10 mouse cellular contexts compared by ENCODE assay signal in the genomic region with DNA sequence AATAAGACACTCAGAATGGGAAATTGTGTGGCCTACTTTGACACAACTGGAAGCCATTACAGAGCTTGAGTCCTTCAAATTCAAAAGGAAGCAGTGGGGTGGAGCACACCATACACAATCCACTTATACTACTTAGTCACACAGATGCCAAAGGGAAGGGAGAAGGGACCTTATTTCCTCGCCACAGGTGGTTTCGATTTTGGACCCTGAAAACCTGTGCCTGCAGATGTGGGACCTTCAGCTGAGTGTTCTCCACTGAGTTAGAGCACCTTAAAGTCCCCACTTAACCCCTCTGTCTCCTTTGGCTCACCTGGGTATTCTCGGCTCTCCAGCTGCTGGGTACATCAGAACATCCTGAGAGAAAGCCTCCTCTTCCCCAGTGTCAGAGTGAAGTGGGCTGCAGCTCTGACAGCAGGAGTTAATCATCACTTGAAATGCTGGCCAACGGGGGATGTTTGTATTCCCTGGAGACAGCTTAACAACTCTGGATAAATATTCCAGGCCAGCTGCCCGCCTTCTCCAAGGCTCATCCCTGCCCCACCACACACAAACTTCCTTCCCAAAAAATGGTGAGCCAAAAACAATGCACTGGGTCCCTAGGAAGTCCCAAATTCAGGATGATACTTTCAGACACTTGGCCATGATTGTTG.
DNase-seq lines count a peak whose midpoint lies in the region; ATAC-seq and TF ChIP-seq lines count a peak whose summit lies in the region.
"Had no signal": no experiment of that assay in that cellular context is flagged by ENCODE, and none has a peak within 500 bp of the region (broad histone marks: within the 10 kb centered on the region; RNA-seq: fewer than 3 reads in every experiment).

No protein-coding gene starts in this region.

- ATAC-seq in heart, postnatal 0 days (ENCODE audit: insufficient read depth, low read depth): no peak
- no peak for ATAC-seq in CD4-positive, CD25-positive, alpha-beta regulatory T cell, adult 4 months
- no peak for ATAC-seq in inflammation-experienced regulatory T-cells, adult 6 months
- ATAC-seq: forebrain, embryonic 15.5 days had no signal

- no peak for TF ChIP-seq CTCF in gastrocnemius, adult 2 months (IDR thresholded peaks at IDR 0.05)
- TF ChIP-seq CTCF in heart, postnatal 0 days (IDR thresholded peaks at IDR 0.05; ENCODE audit: low read depth): no peak

- peaks cover 30% of the 10 kb centered on the region for H3K36me3 ChIP-seq in heart, postnatal 0 days (replicated peaks; ENCODE audit: control insufficient read depth, insufficient read depth, low read length)

- H3K4me1 ChIP-seq in heart, postnatal 0 days (ENCODE audit: control insufficient read depth, insufficient read depth): peaks cover 19% of the 10 kb centered on the region

- no peak for TF ChIP-seq EP300 in heart, postnatal 0 days (IDR thresholded peaks at IDR 0.05; ENCODE audit: low read depth)

- H3K9me3 ChIP-seq in heart, postnatal 0 days (replicated peaks; ENCODE audit: control insufficient read depth, low read length): 0 out of 2 replicates have a peak, but pooled peaks cover 5% of the 10 kb centered on the region
- H3K9me3 ChIP-seq: forebrain, embryonic 15.5 days had no signal

- H3K27ac ChIP-seq in gastrocnemius, adult 2 months: no peak overlapping the region; the same call in 1 of the 2 replicates
- H3K27ac ChIP-seq in heart, postnatal 0 days (ENCODE audit: low read depth): no peak overlapping the region
- H3K27ac ChIP-seq: forebrain, embryonic 15.5 days had no signal

- H3K9ac ChIP-seq in heart, postnatal 0 days (replicated peaks; ENCODE audit: low read depth, low read length): no peak overlapping the region
- H3K9ac ChIP-seq: forebrain, embryonic 15.5 days had no signal

- no peak overlapping the region for H3K4me3 ChIP-seq in gastrocnemius, adult 2 months
- H3K4me3 ChIP-seq in heart, postnatal 0 days (ENCODE audit: low read depth, low read length): no peak overlapping the region
- H3K4me3 ChIP-seq: forebrain, embryonic 15.5 days; hindbrain, embryonic 10.5 days had no signal

- DNase-seq in gastrocnemius, adult 2 months: peak; percentile 44
- DNase-seq in gastrocnemius, postnatal 10 days: no peak
- DNase-seq in NIH3T3 (ENCODE audit: low read depth): peak; percentile 80
- peak; percentile 15 for DNase-seq in heart, postnatal 0 days (ENCODE audit: low spot score)
- DNase-seq in kidney, postnatal 25 days: peak; percentile 65 to 75
- DNase-seq in thymus, postnatal 0 days (ENCODE audit: low spot score): no peak

- intact Hi-C loops in gastrocnemius, adult 2 months (cut with DNase I): no loop called here

- H3K27me3 ChIP-seq in heart, postnatal 0 days (ENCODE audit: control insufficient read depth, insufficient read depth, low read length): no peaks in the 10 kb centered on the region
- H3K27me3 ChIP-seq: forebrain, embryonic 15.5 days had no signal

- no peak overlapping the region for H3K4me2 ChIP-seq in heart, postnatal 0 days (ENCODE audit: low read depth, low read length)
- H3K4me2 ChIP-seq: forebrain, embryonic 15.5 days had no signal

- WGBS in heart, postnatal 0 days: 52% methylated on average over 5 of the region's 5 CpGs

Comparison
In these comparisons a context has a peak if more than half of its experiments do, and no peak if none do; other contexts are left out.
1. DNase-seq: peak in gastrocnemius, adult 2 months (single experiment), NIH3T3 (single experiment), heart, postnatal 0 days (single experiment) and kidney, postnatal 25 days (2 of 2); none in gastrocnemius, postnatal 10 days (single experiment) and thymus, postnatal 0 days (single experiment).